In the genomic region with DNA sequence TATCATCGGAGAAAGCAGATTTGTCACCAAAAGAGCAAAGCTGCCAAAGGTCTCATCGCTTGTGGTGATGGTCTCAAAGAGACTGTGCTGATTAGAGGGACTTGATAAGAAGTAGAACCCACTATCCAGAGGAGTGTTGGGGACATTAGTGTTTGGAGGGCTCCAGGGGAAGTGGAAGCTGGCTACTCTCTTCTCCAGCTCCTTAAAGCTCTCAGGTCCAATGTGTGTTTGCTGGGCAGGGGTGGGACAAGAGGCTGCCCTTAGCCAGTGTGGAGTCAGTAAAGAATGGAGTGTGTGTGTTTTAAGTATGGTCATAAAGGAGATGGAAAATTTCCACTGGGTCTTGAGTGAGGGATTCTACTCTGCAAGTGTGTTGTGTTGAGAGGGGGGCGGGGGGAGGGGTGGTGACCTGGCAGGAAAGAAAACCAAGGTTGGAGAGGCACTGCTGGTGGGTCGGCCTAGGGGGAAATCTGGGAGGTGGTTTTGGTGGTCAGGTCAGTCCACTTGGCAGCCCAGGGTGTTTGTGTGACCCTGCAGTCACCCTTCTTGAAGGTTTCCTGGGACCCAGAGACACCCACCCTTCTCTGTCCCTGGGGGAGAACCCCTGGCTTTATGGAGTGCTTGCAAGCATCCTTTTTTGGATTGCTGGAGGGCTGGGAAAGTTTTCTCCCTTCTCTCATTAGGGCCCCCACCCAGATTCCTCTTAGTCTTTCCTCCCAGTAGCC, we compare ENCODE assay signal across 8 mouse cellular contexts. TPM values are rescaled to one million over a fixed set of nuclear protein-coding genes. Genes with fewer than 3 reads are reported as not detected.
DNase-seq lines count a peak whose midpoint lies in the region; ATAC-seq and TF ChIP-seq lines count a peak whose summit lies in the region.

No protein-coding gene starts in this region.

- no peak overlapping the region for H3ac ChIP-seq in myocyte (ENCODE audit: control insufficient read depth, insufficient read length)

- whole genome bisulfite sequencing in heart, embryonic 11.5 days (ENCODE audit: insufficient replicate concordance): 10% methylated on average over 4 of the region's 4 CpGs
- 19% methylated on average over 4 of the region's 4 CpGs for WGBS in limb, embryonic 11.5 days

- peak overlapping the region; percentile 81 for H3K27ac ChIP-seq in heart, embryonic 11.5 days (ENCODE audit: low read depth, low read length)
- H3K27ac ChIP-seq in limb, embryonic 11.5 days (replicated peaks; ENCODE audit: low read depth, low read length): no peak overlapping the region

- peaks cover 8% of the 10 kb centered on the region; the same call in 1 of the 2 replicates for H3K27me3 ChIP-seq in heart, embryonic 11.5 days (ENCODE audit: control insufficient read depth, insufficient read depth, low read length)
- H3K27me3 ChIP-seq in limb, embryonic 11.5 days (ENCODE audit: control insufficient read depth, insufficient read depth, low read length): no peaks in the 10 kb centered on the region
- H3K27me3 ChIP-seq in myocyte (ENCODE audit: control insufficient read depth, insufficient read depth, insufficient read length): no peaks in the 10 kb centered on the region

- H3K79me2 ChIP-seq in myocyte (ENCODE audit: control insufficient read depth, insufficient read depth): peaks cover 46% of the 10 kb centered on the region

- H3K4me2 ChIP-seq in heart, embryonic 11.5 days: peak overlapping the region; percentile 91
- H3K4me2 ChIP-seq in limb, embryonic 11.5 days (ENCODE audit: low read depth, severe bottlenecking): peak overlapping the region; percentile 89
- H3K4me2 ChIP-seq in myocyte (ENCODE audit: low read depth): peak overlapping the region; percentile 98

- 0 out of 2 replicates have a peak, but pooled peaks cover 2% of the 10 kb centered on the region for H3K36me3 ChIP-seq in heart, embryonic 11.5 days (ENCODE audit: control insufficient read depth, insufficient read depth, low read length)
- no peaks in the 10 kb centered on the region; the same call in 1 of the 2 replicates for H3K36me3 ChIP-seq in limb, embryonic 11.5 days (ENCODE audit: control insufficient read depth, insufficient read depth, low read length)
- no peaks in the 10 kb centered on the region for H3K36me3 ChIP-seq in myocyte (ENCODE audit: control insufficient read depth, insufficient read depth)

- peaks cover 21% of the 10 kb centered on the region; the same call in 1 of the 2 replicates for H3K4me1 ChIP-seq in heart, embryonic 11.5 days (ENCODE audit: control insufficient read depth, insufficient read depth, low read length)
- peaks cover 19% of the 10 kb centered on the region for H3K4me1 ChIP-seq in limb, embryonic 11.5 days (ENCODE audit: control insufficient read depth, insufficient read depth, low read length)

- peak overlapping the region; percentile 78 for H3K4me3 ChIP-seq in heart, embryonic 11.5 days (ENCODE audit: low read depth, low read length)
- H3K4me3 ChIP-seq in limb, embryonic 11.5 days (ENCODE audit: low read depth, low read length): peak overlapping the region; percentile 73
- peak overlapping the region; percentile 87 for H3K4me3 ChIP-seq in myocyte

- ATAC-seq in heart, embryonic 11.5 days (replicated peaks; ENCODE audit: insufficient number of reproducible peaks, low FRiP score, low TSS enrichment): no peak
- peak; percentile 24; the same call in 1 of the 2 replicates for ATAC-seq in limb, embryonic 11.5 days (ENCODE audit: insufficient number of reproducible peaks, low FRiP score, low TSS enrichment, low read depth)
- no peak for ATAC-seq in monocyte, adult 5-6 weeks (replicated peaks; ENCODE audit: insufficient number of reproducible peaks, low FRiP score, low TSS enrichment, poor library complexity, severe bottlenecking)
- ATAC-seq in granulocyte monocyte progenitor cell, adult 5-6 weeks (replicated peaks; ENCODE audit: poor library complexity, severe bottlenecking): no peak

- peak overlapping the region; percentile 86 for H3K9ac ChIP-seq in heart, embryonic 11.5 days (ENCODE audit: low read depth, low read length)
- H3K9ac ChIP-seq in limb, embryonic 11.5 days (ENCODE audit: low read length): peak overlapping the region; percentile 81

- H3K9me3 ChIP-seq in heart, embryonic 11.5 days (replicated peaks; ENCODE audit: control insufficient read depth, low read length): no peaks in the 10 kb centered on the region
- H3K9me3 ChIP-seq in limb, embryonic 11.5 days (ENCODE audit: control insufficient read depth, low read length): no peaks in the 10 kb centered on the region

- DNase-seq in heart, adult 11 months: peak; percentile 96
- DNase-seq in heart, adult 8-10 months (ENCODE audit: low spot score): no peak
- no peak for DNase-seq in limb, embryonic 11.5 days (ENCODE audit: low spot score)
- DNase-seq in thymus, postnatal 10 days (ENCODE audit: low spot score in 2 of 2): no peak

- TF ChIP-seq POLR2A in myocyte (IDR thresholded peaks at IDR 0.05; ENCODE audit: insufficient read length, low read depth): no peak

TF ChIP-seq in myocyte, 11 proteins besides CTCF, POLR2A, EP300 and RAD21:
- TF ChIP-seq USF1 (IDR thresholded peaks at IDR 0.05; ENCODE audit: low read depth) (no peak), MYOD1 (IDR thresholded peaks at IDR 0.05; ENCODE audit: control insufficient read depth in 1 of 3, insufficient read length in 2 of 3, low read depth in 2 of 3) (no peak), POLR2AphosphoS2 (IDR thresholded peaks at IDR 0.05; ENCODE audit: insufficient read length, low read depth) (no peak), MYOG (IDR thresholded peaks at IDR 0.05; ENCODE audit: control insufficient read depth in 1 of 3, insufficient read depth in 1 of 3, insufficient read length in 2 of 3, low read depth in 2 of 3) (no peak), SRF (IDR thresholded peaks at IDR 0.05; ENCODE audit: control insufficient read depth, insufficient read length, low read depth) (no peak), TCF3 (IDR thresholded peaks at IDR 0.05; ENCODE audit: insufficient read length, low read depth) (no peak), CEBPB (IDR thresholded peaks at IDR 0.05; ENCODE audit: insufficient read depth, poor library complexity, severe bottlenecking) (no peak), MAX (IDR thresholded peaks at IDR 0.05; ENCODE audit: low read depth) (no peak)
TF ChIP-seq in myocyte: peak in this region for 0.

RNA-seq across cellular contexts. Expression of a gene that starts 1.6 kb away (rescaled TPM):
- 100 to 1,000 TPM; 157 to 180 (median 176) TPM for total RNA-seq in heart, adult 8-10 months (2022)
- 56.6 and 63.9 TPM in 2 replicates for polyA plus RNA-seq in heart, embryonic 11.5 days (2014; fragmentation: Nextera tagmentation; extraction: Ambion mirVana)
- 50.9 and 53.9 TPM in 2 replicates for polyA plus RNA-seq in limb, embryonic 11.5 days (2014; fragmentation: Nextera tagmentation; extraction: Ambion mirVana)
- 18.7 TPM for polyA plus RNA-seq in myocyte (2012; fragmentation: generic; extraction: Trizol)
- 0.10 TPM in 1 of 3 replicates, not detected in the others for total RNA-seq in monocyte, adult 5-6 weeks (2017)
- not detected in 2 replicates for total RNA-seq in granulocyte monocyte progenitor cell, adult 5-6 weeks (2014; fragmentation: Nextera tagmentation)
- total RNA-seq in granulocyte monocyte progenitor cell, adult 5-6 weeks (2017): 0.62 and 1.2 TPM in 2 replicates

Comparison
In these comparisons a context has a peak if more than half of its experiments do, and no peak if none do; other contexts are left out.
1. RNA of a gene that starts 1.6 kb away (total RNA-seq): 157 to 180 TPM in heart, adult 8-10 months; 0.62 to 1.2 TPM in granulocyte monocyte progenitor cell, adult 5-6 weeks and 0.10 TPM in monocyte, adult 5-6 weeks; every median in the first group is over 10 times any median in the second.
2. Peak in every context shown above with its lines, with median percentiles within 50 percentile points of each other: H3K4me2 ChIP-seq and H3K4me3 ChIP-seq.